Mouse (Mus musculus) hindbrain, embryonic 11.5 days (tissue): ENCODE measurements around the gene Sqstm1. TPM values are rescaled to one million over a fixed set of nuclear protein-coding genes. Genes with fewer than 3 reads are reported as not detected.
A peak's percentile ranks its signal among the peaks of the same experiment; 100 is the strongest.

Experiments
- ATAC-seq: fragments of 200-750 bp; cut with Nextera tagmentation; 2 replicates; pipeline ENCODE4 v1.8.0; 2017; ENCODE audit warnings: mild to moderate bottlenecking, moderate TSS enrichment, moderate library complexity; ENCODE audit not compliant: low FRiP score
- DNase-seq: peaks from one replicate; pipeline ENCODE4 v3.0.0-alpha.2; 2015; ENCODE audit warnings: low spot score
- H3K27ac ChIP-seq: fragments of 300-500 bp; sonication (generic); 2 replicates; pipeline ENCODE4 v1.5.1; 2014; ENCODE audit warnings: mild to moderate bottlenecking, low read depth, low read length
- H3K27me3 ChIP-seq: fragments of 300-500 bp; sonication (generic); 2 replicates; pipeline ENCODE4 v1.6.1; 2014; ENCODE audit warnings: mild to moderate bottlenecking, low read length, moderate library complexity, mixed read lengths; ENCODE audit not compliant: control insufficient read depth, insufficient read depth
- H3K36me3 ChIP-seq: fragments of 300-500 bp; sonication (generic); 2 replicates; pipeline ENCODE4 v1.6.1; 2014; ENCODE audit warnings: mild to moderate bottlenecking, low read length, moderate library complexity, mixed read lengths; ENCODE audit not compliant: control insufficient read depth, insufficient read depth
- H3K4me1 ChIP-seq: fragments of 300-500 bp; sonication (generic); replicated peaks from 2 replicates; pipeline ENCODE4 v1.6.1; 2014; ENCODE audit warnings: low read length, mixed read lengths; ENCODE audit not compliant: control insufficient read depth, insufficient read depth
- H3K4me2 ChIP-seq: fragments of 300-500 bp; sonication (generic); replicated peaks from 2 replicates; pipeline ENCODE4 v1.6.1; 2014; ENCODE audit warnings: mild to moderate bottlenecking, low read depth, low read length
- H3K4me3 ChIP-seq: fragments of 300-500 bp; sonication (generic); 2 replicates; pipeline ENCODE4 v1.5.1; 2014; ENCODE audit warnings: low read depth, low read length
- H3K9ac ChIP-seq: fragments of 300-500 bp; sonication (generic); 2 replicates; pipeline ENCODE4 v1.6.1; 2014; ENCODE audit warnings: low read depth, low read length
- H3K9me3 ChIP-seq: fragments of 300-500 bp; sonication (generic); 2 replicates; pipeline ENCODE4 v1.6.1; 2016; ENCODE audit warnings: low read length; ENCODE audit not compliant: control insufficient read depth
- WGBS: fragments of 180-500 bp; shearing (Covaris S2); extraction: QIAGEN DNeasy Blood & Tissue Kit; methylation state at CpG from one replicate; pipeline ENCODE4 v1.1.7; 2014; 5-methylcytosine and 5-hydroxymethylcytosine counted together
- polyA plus RNA-seq: library from polyadenylated mRNA; unstranded; fragments of >200 nt; fragmentation: Nextera tagmentation; extraction: Ambion mirVana; gene quantifications from 2 replicates; pipeline ENCODE4 v1.2.1, GENCODE M21; 2014

Sqstm1 gene
- polyA plus RNA-seq, 1 experiment from 2014 or later, result 165 TPM

GRCm38 (mm10) chr11:50159347-50159746, 51.3 kb downstream of the Sqstm1 start:
- no peak overlapping the region for H3K4me3 ChIP-seq
- H3K9ac ChIP-seq, result no peak overlapping the region
- H3K36me3 ChIP-seq, result peaks cover 9% of the 10 kb centered on the region; the same call in 1 of the 2 replicates
- no peak overlapping the region for H3K4me2 ChIP-seq
- DNase-seq, result no peak
- H3K9me3 ChIP-seq, result no peaks in the 10 kb centered on the region
- no peaks in the 10 kb centered on the region for H3K27me3 ChIP-seq
- WGBS, result 81% methylated on average over 4 of the region's 4 CpGs
- no peak overlapping the region for H3K27ac ChIP-seq
- no peaks in the 10 kb centered on the region for H3K4me1 ChIP-seq
- ATAC-seq, result no peak

- H3K4me1 ChIP-seq, result no peaks in the 10 kb centered on the region
- H3K4me2 ChIP-seq, result no peak overlapping the region
- no peak overlapping the region for H3K27ac ChIP-seq
- ATAC-seq (no peak), DNase-seq (no peak)
- H3K27me3 ChIP-seq, result no peaks in the 10 kb centered on the region
- H3K9ac ChIP-seq, result no peak overlapping the region
- no peak overlapping the region for H3K4me3 ChIP-seq
- WGBS, result 94% methylated on average over 7 of the region's 7 CpGs
- H3K9me3 ChIP-seq, result no peaks in the 10 kb centered on the region
- peaks cover 9% of the 10 kb centered on the region; the same call in 1 of the 2 replicates for H3K36me3 ChIP-seq
Measured at GRCm38 (mm10) chr11:50158346-50158745, 52.3 kb downstream of the Sqstm1 start.

- Histone ChIP-seq H3K27ac (no peak overlapping the region), H3K27me3 (no peaks in the 10 kb centered on the region), H3K4me3 (no peak overlapping the region), H3K9ac (no peak overlapping the region), H3K4me2 (no peak overlapping the region), H3K36me3 (peaks cover 16% of the 10 kb centered on the region), H3K9me3 (no peaks in the 10 kb centered on the region), H3K4me1 (no peaks in the 10 kb centered on the region)
- no peak for DNase-seq
- no peak for ATAC-seq
- 96% methylated on average over 16 of the region's 16 CpGs for WGBS
Measured at GRCm38 (mm10) chr11:50156725-50157258, 53.8 kb downstream of the Sqstm1 start.

DNA sequence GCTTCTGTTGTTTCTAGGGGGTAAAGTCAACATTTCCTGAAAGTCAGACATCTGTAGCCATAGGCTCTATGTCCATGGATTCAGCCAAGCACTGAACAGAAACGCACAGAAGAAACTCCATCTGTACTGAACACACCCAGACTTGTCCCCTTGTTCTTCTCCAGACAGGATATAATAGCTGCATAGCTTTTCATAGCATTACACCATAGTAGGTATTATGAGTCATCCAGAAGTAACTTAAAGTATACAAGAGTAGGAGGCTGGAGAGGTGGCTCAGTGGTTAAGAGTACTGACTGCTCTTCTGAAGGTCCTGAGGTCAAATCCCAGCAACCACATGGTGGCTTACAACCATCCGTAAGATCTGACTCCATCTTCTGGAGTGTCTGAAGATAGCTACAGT, 54.8 kb downstream of the Sqstm1 start:
- Histone ChIP-seq H3K9me3 (no peaks in the 10 kb centered on the region), H3K4me2 (no peak overlapping the region), H3K27me3 (no peaks in the 10 kb centered on the region), H3K4me3 (no peak overlapping the region), H3K9ac (no peak overlapping the region), H3K4me1 (no peaks in the 10 kb centered on the region), H3K36me3 (peaks cover 16% of the 10 kb centered on the region), H3K27ac (no peak overlapping the region)
- no peak for DNase-seq
- 87% methylated on average over 2 of the region's 2 CpGs for WGBS
- no peak for ATAC-seq

DNA sequence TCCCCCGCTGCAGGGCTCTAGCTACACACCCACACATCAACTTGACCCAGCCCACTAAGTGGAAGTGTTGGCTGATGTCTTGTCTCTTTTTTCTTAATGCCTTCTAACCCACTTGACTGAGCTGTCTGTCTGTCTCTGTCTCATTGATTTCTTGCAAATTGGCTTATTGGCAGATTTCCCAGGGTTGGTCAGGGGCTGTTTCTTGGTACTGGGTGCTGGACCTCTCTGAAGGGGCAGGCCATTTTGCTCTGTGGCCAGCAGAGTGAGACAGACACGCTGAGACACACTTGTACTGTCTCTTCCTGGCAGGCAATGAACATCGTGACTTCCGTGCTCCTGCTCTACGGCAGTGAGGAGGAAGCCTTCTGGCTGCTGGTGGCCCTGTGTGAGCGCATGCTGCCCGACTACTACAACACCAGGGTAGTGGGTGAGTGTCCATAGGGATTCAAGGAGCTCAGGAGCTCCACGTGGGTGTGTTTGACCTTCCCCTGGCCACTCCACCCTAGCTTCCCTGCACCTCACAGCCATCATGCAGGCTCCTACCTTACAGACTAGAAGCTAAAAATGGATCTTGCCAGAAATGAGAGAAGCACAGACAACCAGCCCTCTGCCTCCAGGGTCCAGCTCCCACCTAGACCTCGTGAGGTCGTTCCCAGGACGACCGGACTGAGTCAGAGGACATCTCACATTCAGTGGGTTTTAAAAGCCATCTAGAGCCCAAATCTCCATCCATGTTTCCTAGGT, 55.7 kb downstream of the Sqstm1 start:
- Histone ChIP-seq H3K4me1 (no peaks in the 10 kb centered on the region), H3K9ac (no peak overlapping the region), H3K36me3 (peaks cover 19% of the 10 kb centered on the region)

GRCm38 (mm10) chr11:50154166-50154565, 56.5 kb downstream of the Sqstm1 start:
- no peak overlapping the region for H3K9ac ChIP-seq

More for the DNA sequence above, 55.7 kb downstream of the Sqstm1 start:
- H3K4me2 ChIP-seq, result no peak overlapping the region
- ATAC-seq (no peak), DNase-seq (no peak)
- H3K27me3 ChIP-seq, result no peaks in the 10 kb centered on the region
- H3K4me3 ChIP-seq, result no peak overlapping the region
- no peaks in the 10 kb centered on the region for H3K9me3 ChIP-seq
- no peak overlapping the region for H3K27ac ChIP-seq
- WGBS, result 85% methylated on average over 12 of the region's 12 CpGs

DNA sequence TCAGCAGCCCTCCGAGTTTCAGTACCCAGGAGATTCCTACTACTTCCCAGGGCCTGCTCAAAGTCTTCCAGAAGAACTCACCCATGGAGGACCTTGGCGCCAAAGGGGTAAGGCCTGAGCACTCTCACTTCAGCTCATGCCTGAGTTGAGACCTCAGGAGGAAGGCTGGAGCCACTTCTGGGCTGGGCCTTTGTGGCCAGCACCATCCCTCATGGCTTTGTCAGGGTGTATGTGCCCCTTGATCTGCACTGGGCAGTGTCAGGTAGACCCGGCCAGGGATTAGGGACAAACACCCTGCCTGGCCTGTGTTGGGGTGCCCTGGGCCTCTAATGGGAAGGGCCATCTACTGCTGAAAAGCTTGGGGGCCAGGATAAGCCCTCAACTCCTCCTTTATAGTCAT, 59.3 kb downstream of the Sqstm1 start:
- Histone ChIP-seq H3K27me3 (no peaks in the 10 kb centered on the region), H3K4me1 (no peaks in the 10 kb centered on the region), H3K4me2 (no peak overlapping the region), H3K27ac (no peak overlapping the region), H3K4me3 (no peak overlapping the region), H3K36me3 (peaks cover 20% of the 10 kb centered on the region), H3K9ac (no peak overlapping the region), H3K9me3 (no peaks in the 10 kb centered on the region)
- 85% methylated on average over 3 of the region's 3 CpGs for WGBS
- DNase-seq, result no peak
- ATAC-seq, result no peak

More at GRCm38 (mm10) chr11:50154166-50154565, 56.5 kb downstream of the Sqstm1 start:
- H3K4me1 ChIP-seq, result no peaks in the 10 kb centered on the region
- H3K27me3 ChIP-seq, result no peaks in the 10 kb centered on the region
- DNase-seq (peak; percentile 24), ATAC-seq (no peak)
- peaks cover 25% of the 10 kb centered on the region for H3K36me3 ChIP-seq
- H3K4me2 ChIP-seq, result no peak overlapping the region
- WGBS, result 60% methylated on average over 9 of the region's 9 CpGs
- no peak overlapping the region for H3K27ac ChIP-seq
- no peak overlapping the region for H3K4me3 ChIP-seq
- no peaks in the 10 kb centered on the region for H3K9me3 ChIP-seq

DNA sequence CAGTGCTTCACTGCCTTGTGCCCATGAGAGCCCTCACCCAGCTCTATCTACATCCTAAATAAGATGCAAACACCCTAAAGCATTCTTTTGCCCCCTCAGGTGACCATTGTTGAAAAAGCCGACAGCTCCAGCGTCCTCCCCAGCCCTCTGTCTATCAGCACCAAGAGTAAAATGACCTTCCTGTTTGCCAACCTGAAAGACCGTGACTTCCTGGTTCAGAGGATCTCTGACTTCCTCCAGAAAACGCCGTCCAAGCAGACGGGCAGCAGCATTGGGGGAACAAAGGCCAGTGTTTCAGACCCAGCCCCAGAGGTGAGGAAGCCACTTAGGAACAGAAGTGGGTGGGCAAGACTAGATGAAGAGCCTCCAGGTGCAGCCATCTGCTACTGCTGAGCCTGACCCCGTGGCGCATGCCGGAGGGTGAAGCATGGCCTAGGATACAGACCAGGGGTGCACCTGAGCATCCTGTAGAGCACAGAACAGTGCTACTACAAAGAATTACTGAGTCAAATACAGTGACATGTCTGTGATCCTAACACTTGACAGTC, 61.0 kb downstream of the Sqstm1 start:
- DNase-seq, result no peak
- peaks cover 24% of the 10 kb centered on the region for H3K36me3 ChIP-seq
- H3K27me3 ChIP-seq, result no peaks in the 10 kb centered on the region

More for the DNA sequence above, 61.0 kb downstream of the Sqstm1 start:
- no peaks in the 10 kb centered on the region for H3K9me3 ChIP-seq
- H3K4me3 ChIP-seq, result no peak overlapping the region
- no peaks in the 10 kb centered on the region for H3K4me1 ChIP-seq
- ATAC-seq, result no peak
- 92% methylated on average over 9 of the region's 9 CpGs for WGBS
- H3K9ac ChIP-seq, result no peak overlapping the region
- no peak overlapping the region for H3K4me2 ChIP-seq
- no peak overlapping the region for H3K27ac ChIP-seq
